Mouse (Mus musculus): ENCODE data around the gene Ckmt2. TPM values are rescaled to one million over a fixed set of nuclear protein-coding genes. Genes with fewer than 3 reads are reported as not detected.

The Ckmt2 gene
- total and polyA plus RNA-seq, 2 experiments from 2014 or later, result 0.19 TPM; not detected in 1

GRCm38 (mm10) chr13:91873734-91874329, 2.9 kb downstream of the Ckmt2 start:
- no peak for ATAC-seq
- no peak for DNase-seq (ENCODE audit: low spot score)
- H3K4me2 ChIP-seq (ENCODE audit: low read depth, low read length), result no peak overlapping the region
- WGBS, result 83% methylated on average over 7 of the region's 7 CpGs
- no peak overlapping the region for H3K27ac ChIP-seq
- no peak overlapping the region for H3K9ac ChIP-seq (replicated peaks; ENCODE audit: low read length)
- H3K27me3 ChIP-seq (ENCODE audit: insufficient read depth, low read length), result no peaks in the 10 kb centered on the region
- H3K4me1 ChIP-seq (ENCODE audit: insufficient read depth, low read length), result no peaks in the 10 kb centered on the region
- H3K9me3 ChIP-seq (ENCODE audit: low read length), result no peaks in the 10 kb centered on the region
- H3K4me3 ChIP-seq (ENCODE audit: low read length), result no peak overlapping the region
- TF ChIP-seq CTCF (IDR thresholded peaks at IDR 0.05; ENCODE audit: low read depth), result no peak
- no peaks in the 10 kb centered on the region for H3K36me3 ChIP-seq (ENCODE audit: insufficient read depth, low read length)

GRCm38 (mm10) chr13:91868577-91868976, 8.1 kb downstream of the Ckmt2 start:
- DNase-seq (ENCODE audit: low spot score), result no peak
- H3K27me3 ChIP-seq (ENCODE audit: insufficient read depth, low read length), result no peaks in the 10 kb centered on the region
- H3K4me3 ChIP-seq (ENCODE audit: low read length), result no peak overlapping the region
- H3K4me2 ChIP-seq (ENCODE audit: low read depth, low read length), result no peak overlapping the region
- H3K36me3 ChIP-seq (ENCODE audit: insufficient read depth, low read length), result no peaks in the 10 kb centered on the region
- no peak overlapping the region for H3K9ac ChIP-seq (replicated peaks; ENCODE audit: low read length)
- no peaks in the 10 kb centered on the region for H3K4me1 ChIP-seq (ENCODE audit: insufficient read depth, low read length)
- WGBS, result 77% methylated on average over 1 of the region's 1 CpGs
- peak overlapping the region; percentile 22; the same call in 1 of the 2 replicates for H3K27ac ChIP-seq
- no peak for TF ChIP-seq CTCF (IDR thresholded peaks at IDR 0.05; ENCODE audit: low read depth)
- no peak; the same call in 1 of the 2 replicates for ATAC-seq
- H3K9me3 ChIP-seq (ENCODE audit: low read length), result no peaks in the 10 kb centered on the region

- DNase-seq (ENCODE audit: low spot score) (peak; percentile 4), ATAC-seq (no peak)
- peak; percentile 56 for TF ChIP-seq CTCF (IDR thresholded peaks at IDR 0.05; ENCODE audit: low read depth)
- WGBS, result 76% methylated on average over 7 of the region's 7 CpGs
- no peaks in the 10 kb centered on the region for H3K36me3 ChIP-seq (ENCODE audit: insufficient read depth, low read length)
- no peaks in the 10 kb centered on the region for H3K9me3 ChIP-seq (ENCODE audit: low read length)
- no peak overlapping the region for H3K4me2 ChIP-seq (ENCODE audit: low read depth, low read length)
- H3K27me3 ChIP-seq (ENCODE audit: insufficient read depth, low read length), result no peaks in the 10 kb centered on the region
- no peaks in the 10 kb centered on the region for H3K4me1 ChIP-seq (ENCODE audit: insufficient read depth, low read length)
- no peak overlapping the region for H3K27ac ChIP-seq
- H3K9ac ChIP-seq (replicated peaks; ENCODE audit: low read length), result no peak overlapping the region
- H3K4me3 ChIP-seq (ENCODE audit: low read length), result no peak overlapping the region
Measured at GRCm38 (mm10) chr13:91858835-91859234, 17.9 kb downstream of the Ckmt2 start.

- Histone ChIP-seq H3K27me3 (ENCODE audit: insufficient read depth, low read length) (no peaks in the 10 kb centered on the region), H3K4me1 (ENCODE audit: insufficient read depth, low read length) (no peaks in the 10 kb centered on the region), H3K27ac (no peak overlapping the region), H3K36me3 (ENCODE audit: insufficient read depth, low read length) (no peaks in the 10 kb centered on the region), H3K9me3 (ENCODE audit: low read length) (no peaks in the 10 kb centered on the region), H3K4me3 (ENCODE audit: low read length) (no peak overlapping the region), H3K9ac (replicated peaks; ENCODE audit: low read length) (no peak overlapping the region), H3K4me2 (ENCODE audit: low read depth, low read length) (no peak overlapping the region)
- peak; percentile 17; the same call in 1 of the 2 replicates for TF ChIP-seq CTCF (IDR thresholded peaks at IDR 0.05; ENCODE audit: low read depth)
- WGBS, result 74% methylated on average over 8 of the region's 8 CpGs
- no peak for DNase-seq (ENCODE audit: low spot score)
- no peak for ATAC-seq
Measured at GRCm38 (mm10) chr13:91857427-91857826, 19.3 kb downstream of the Ckmt2 start.

DNA sequence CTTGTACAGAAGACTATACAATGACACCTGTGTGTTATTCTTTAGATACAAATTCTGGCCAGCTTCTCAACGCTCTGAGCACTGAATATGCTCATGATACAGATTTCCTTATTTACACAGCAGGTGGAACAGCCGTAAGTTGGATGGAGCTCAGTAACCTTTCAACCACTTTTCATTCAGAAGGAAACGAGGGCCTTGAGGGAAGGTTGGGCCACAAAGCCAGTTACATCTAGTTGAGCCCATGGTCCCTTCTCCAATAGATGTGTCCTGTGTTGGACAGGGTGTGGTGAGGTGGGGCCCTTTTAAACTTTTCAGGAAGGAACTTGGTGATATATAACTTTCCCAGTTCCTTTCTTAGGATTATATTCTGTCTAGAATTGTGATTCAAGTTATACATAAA, 22.3 kb downstream of the Ckmt2 start:
- WGBS, result 73% methylated on average over 3 of the region's 3 CpGs
- Histone ChIP-seq H3K4me3 (ENCODE audit: low read length) (no peak overlapping the region), H3K9ac (replicated peaks; ENCODE audit: low read length) (no peak overlapping the region), H3K27ac (no peak overlapping the region), H3K36me3 (ENCODE audit: insufficient read depth, low read length) (no peaks in the 10 kb centered on the region), H3K4me2 (ENCODE audit: low read depth, low read length) (no peak overlapping the region), H3K27me3 (ENCODE audit: insufficient read depth, low read length) (no peaks in the 10 kb centered on the region), H3K4me1 (ENCODE audit: insufficient read depth, low read length) (no peaks in the 10 kb centered on the region), H3K9me3 (ENCODE audit: low read length) (no peaks in the 10 kb centered on the region)
- no peak for TF ChIP-seq CTCF (IDR thresholded peaks at IDR 0.05; ENCODE audit: low read depth)
- ATAC-seq, result no peak
- no peak for DNase-seq (ENCODE audit: low spot score)

- ATAC-seq (no peak), DNase-seq (ENCODE audit: low spot score) (no peak)
- no peaks in the 10 kb centered on the region for H3K4me1 ChIP-seq (ENCODE audit: insufficient read depth, low read length)
- H3K9me3 ChIP-seq (ENCODE audit: low read length), result no peaks in the 10 kb centered on the region
- H3K36me3 ChIP-seq (ENCODE audit: insufficient read depth, low read length), result no peaks in the 10 kb centered on the region
- no peak overlapping the region for H3K4me3 ChIP-seq (ENCODE audit: low read length)
- H3K9ac ChIP-seq (replicated peaks; ENCODE audit: low read length), result no peak overlapping the region
- no peaks in the 10 kb centered on the region for H3K27me3 ChIP-seq (ENCODE audit: insufficient read depth, low read length)
- no peak overlapping the region for H3K4me2 ChIP-seq (ENCODE audit: low read depth, low read length)
- no peak for TF ChIP-seq CTCF (IDR thresholded peaks at IDR 0.05; ENCODE audit: low read depth)
- no peak overlapping the region for H3K27ac ChIP-seq
Measured at GRCm38 (mm10) chr13:91827876-91828275, 48.8 kb downstream of the Ckmt2 start.

DNA sequence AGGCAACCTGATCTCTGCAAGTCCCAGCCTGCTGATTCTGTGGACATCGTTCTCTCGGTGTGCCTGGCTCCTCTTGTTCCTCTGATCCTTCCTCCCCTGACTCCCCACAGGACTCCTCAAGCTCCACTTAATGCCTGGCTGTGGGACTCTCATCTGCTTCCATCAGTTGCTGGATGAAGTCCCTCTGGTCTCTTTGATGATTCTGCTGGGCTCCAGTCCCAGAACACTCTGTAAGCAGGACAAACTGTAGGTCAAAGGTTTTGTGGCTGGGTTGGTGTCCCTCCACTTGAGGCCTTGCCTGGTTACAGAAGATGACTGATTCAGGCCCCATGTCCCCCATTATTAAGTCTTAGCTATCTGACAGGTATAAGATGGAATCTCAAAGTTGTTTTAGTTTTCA, 50.6 kb downstream of the Ckmt2 start:
- 83% methylated on average over 2 of the region's 2 CpGs for WGBS
- Histone ChIP-seq H3K9ac (replicated peaks; ENCODE audit: low read length) (no peak overlapping the region), H3K36me3 (ENCODE audit: insufficient read depth, low read length) (no peaks in the 10 kb centered on the region), H3K27me3 (ENCODE audit: insufficient read depth, low read length) (no peaks in the 10 kb centered on the region), H3K27ac (no peak overlapping the region), H3K4me3 (ENCODE audit: low read length) (no peak overlapping the region), H3K4me2 (ENCODE audit: low read depth, low read length) (no peak overlapping the region), H3K4me1 (ENCODE audit: insufficient read depth, low read length) (no peaks in the 10 kb centered on the region), H3K9me3 (ENCODE audit: low read length) (no peaks in the 10 kb centered on the region)
- no peak for TF ChIP-seq CTCF (IDR thresholded peaks at IDR 0.05; ENCODE audit: low read depth)
- ATAC-seq, result no peak
- DNase-seq (ENCODE audit: low spot score), result no peak

Measured in hindbrain, postnatal 0 days (tissue).